Mouse (Mus musculus) heart, embryonic 11.5 days (tissue): ENCODE data around the gene Gm11634. TPM values are rescaled to one million over a fixed set of nuclear protein-coding genes. Genes with fewer than 3 reads are reported as not detected.

Experiments used
- ATAC-seq: fragments of 200-750 bp; cut with Nextera tagmentation; replicated peaks from 2 replicates; pipeline ENCODE4 v1.8.0; 2017; ENCODE audit warnings: moderate library complexity; ENCODE audit not compliant: insufficient number of reproducible peaks, low FRiP score, low TSS enrichment
- H3K27ac ChIP-seq: fragments of 300-500 bp; sonication (generic); 2 replicates; pipeline ENCODE4 v1.5.1; 2014; ENCODE audit warnings: mild to moderate bottlenecking, low read depth, low read length
- H3K27me3 ChIP-seq: fragments of 300-500 bp; sonication (generic); 2 replicates; pipeline ENCODE4 v1.6.1; 2014; ENCODE audit warnings: mild to moderate bottlenecking, low read length, mixed read lengths; ENCODE audit not compliant: control insufficient read depth, insufficient read depth
- H3K36me3 ChIP-seq: fragments of 300-500 bp; sonication (generic); 2 replicates; pipeline ENCODE4 v1.6.1; 2014; ENCODE audit warnings: mild to moderate bottlenecking, low read length, moderate library complexity, mixed read lengths; ENCODE audit not compliant: control insufficient read depth, insufficient read depth
- H3K4me1 ChIP-seq: fragments of 300-500 bp; sonication (generic); 2 replicates; pipeline ENCODE4 v1.6.1; 2014; ENCODE audit warnings: low read length; ENCODE audit not compliant: control insufficient read depth, insufficient read depth
- H3K4me2 ChIP-seq: fragments of 300-500 bp; sonication (generic); 2 replicates; pipeline ENCODE4 v1.6.1; 2014; ENCODE audit warnings: mild to moderate bottlenecking, moderate library complexity
- H3K4me3 ChIP-seq: fragments of 300-500 bp; sonication (generic); 2 replicates; pipeline ENCODE4 v1.5.1; 2014; ENCODE audit warnings: low read depth, low read length
- H3K9ac ChIP-seq: fragments of 300-500 bp; sonication (generic); 2 replicates; pipeline ENCODE4 v1.6.1; 2014; ENCODE audit warnings: mild to moderate bottlenecking, low read depth, low read length, moderate library complexity
- H3K9me3 ChIP-seq: fragments of 300-500 bp; sonication (generic); replicated peaks from 2 replicates; pipeline ENCODE4 v1.6.1; 2016; ENCODE audit warnings: low read length; ENCODE audit not compliant: control insufficient read depth
- WGBS: fragments of 180-500 bp; shearing (Covaris S2); extraction: QIAGEN DNeasy Blood & Tissue Kit; methylation state at CpG from one replicate; pipeline ENCODE4 v1.1.7; 2014; ENCODE audit not compliant: insufficient replicate concordance; 5-methylcytosine and 5-hydroxymethylcytosine counted together
- polyA plus RNA-seq: library from polyadenylated mRNA; unstranded; fragments of >200 nt; fragmentation: Nextera tagmentation; extraction: Ambion mirVana; gene quantifications from 2 replicates; pipeline ENCODE4 v1.2.1, GENCODE M21; 2014

Gene Gm11634
- polyA plus RNA-seq, 1 experiment from 2014 or later, result not detected

GRCm38 (mm10) chr11:101562391-101562790 is 36.7 kb downstream of the Gm11634 start:
- H3K4me1 ChIP-seq, result no peaks in the 10 kb centered on the region
- H3K27me3 ChIP-seq, result no peaks in the 10 kb centered on the region
- no peak overlapping the region for H3K9ac ChIP-seq
- 41% methylated on average over 5 of the region's 5 CpGs for WGBS
- no peak overlapping the region for H3K4me3 ChIP-seq
- no peak overlapping the region for H3K4me2 ChIP-seq
- no peak overlapping the region for H3K27ac ChIP-seq
- H3K36me3 ChIP-seq, result peaks cover 22% of the 10 kb centered on the region
- ATAC-seq, result no peak
- no peaks in the 10 kb centered on the region for H3K9me3 ChIP-seq

- peaks cover 2% of the 10 kb centered on the region; the same call in 1 of the 2 replicates for H3K36me3 ChIP-seq
- H3K27ac ChIP-seq, result no peak overlapping the region
- no peaks in the 10 kb centered on the region for H3K9me3 ChIP-seq
- ATAC-seq, result no peak
- no peak overlapping the region for H3K9ac ChIP-seq
- no peak overlapping the region for H3K4me2 ChIP-seq
- 73% methylated on average over 2 of the region's 2 CpGs for WGBS
- H3K4me3 ChIP-seq, result no peak overlapping the region
- no peaks in the 10 kb centered on the region for H3K27me3 ChIP-seq
- peaks cover 8% of the 10 kb centered on the region for H3K4me1 ChIP-seq
These were observed 42.1 kb downstream of the Gm11634 start for GRCm38 (mm10) chr11:101556954-101557353.

GRCm38 (mm10) chr11:101556541-101556940 is 42.5 kb downstream of the Gm11634 start:
- H3K9me3 ChIP-seq, result no peaks in the 10 kb centered on the region
- no peak overlapping the region for H3K9ac ChIP-seq
- no peak overlapping the region for H3K4me3 ChIP-seq
- peaks cover 8% of the 10 kb centered on the region for H3K4me1 ChIP-seq
- ATAC-seq, result no peak
- no peaks in the 10 kb centered on the region for H3K27me3 ChIP-seq
- H3K36me3 ChIP-seq, result peaks cover 2% of the 10 kb centered on the region; the same call in 1 of the 2 replicates
- H3K4me2 ChIP-seq, result no peak overlapping the region
- H3K27ac ChIP-seq, result no peak overlapping the region
- 87% methylated on average over 7 of the region's 7 CpGs for WGBS

GRCm38 (mm10) chr11:101553354-101553930 is 45.6 kb downstream of the Gm11634 start:
- peak overlapping the region; percentile 70 for H3K4me2 ChIP-seq
- H3K27ac ChIP-seq, result peak overlapping the region; percentile 84; the same call in 1 of the 2 replicates
- no peak for ATAC-seq
- no peaks in the 10 kb centered on the region; the same call in 1 of the 2 replicates for H3K36me3 ChIP-seq
- peaks cover 14% of the 10 kb centered on the region for H3K4me1 ChIP-seq
- H3K4me3 ChIP-seq, result peak overlapping the region; percentile 59
- 14% methylated on average over 8 of the region's 8 CpGs for WGBS
- H3K9ac ChIP-seq, result peak overlapping the region; percentile 76
- H3K9me3 ChIP-seq, result no peaks in the 10 kb centered on the region
- no peaks in the 10 kb centered on the region for H3K27me3 ChIP-seq

GRCm38 (mm10) chr11:101552476-101553300 is 46.4 kb downstream of the Gm11634 start:
- ATAC-seq, result peak; percentile 96
- under 1% methylated on average over 37 of the region's 37 CpGs for WGBS
- Histone ChIP-seq H3K36me3 (no peaks in the 10 kb centered on the region; the same call in 1 of the 2 replicates), H3K4me2 (peak overlapping the region; percentile 70), H3K27ac (peak overlapping the region; percentile 91), H3K4me1 (peaks cover 14% of the 10 kb centered on the region), H3K9ac (peak overlapping the region; percentile 76), H3K9me3 (no peaks in the 10 kb centered on the region), H3K27me3 (no peaks in the 10 kb centered on the region), H3K4me3 (peak overlapping the region; percentile 59)

GRCm38 (mm10) chr11:101551751-101552475 is 47.1 kb downstream of the Gm11634 start, which contains the start of the genes Brca1 and Nbr1:
TSS of gene Brca1 (minus strand) at chr11:101551955.
TSS of gene Nbr1 (plus strand) at chr11:101552149.
- WGBS, result under 1% methylated on average over 43 of the region's 43 CpGs
- Histone ChIP-seq H3K9me3 (no peaks in the 10 kb centered on the region), H3K27me3 (no peaks in the 10 kb centered on the region), H3K4me2 (peak within 1 kb of the TSS; percentile 78), H3K36me3 (no peaks in the 10 kb centered on the region; the same call in 1 of the 2 replicates), H3K4me1 (peaks cover 14% of the 10 kb centered on the region), H3K4me3 (peak within 1 kb of the TSS; percentile 59), H3K27ac (peak within 1 kb of the TSS; percentile 91), H3K9ac (peak within 1 kb of the TSS; percentile 77)
- peak; percentile 78 for ATAC-seq

- no peaks in the 10 kb centered on the region for H3K27me3 ChIP-seq
- no peak overlapping the region for H3K4me3 ChIP-seq
- peaks cover 6% of the 10 kb centered on the region for H3K4me1 ChIP-seq
- H3K4me2 ChIP-seq, result no peak overlapping the region
- no peak for ATAC-seq
- no peaks in the 10 kb centered on the region for H3K36me3 ChIP-seq
- H3K27ac ChIP-seq, result no peak overlapping the region
- H3K9me3 ChIP-seq, result no peaks in the 10 kb centered on the region
- no peak overlapping the region for H3K9ac ChIP-seq
These were observed 50.5 kb downstream of the Gm11634 start for GRCm38 (mm10) chr11:101548526-101548925.

GRCm38 (mm10) chr11:101544132-101544531 is 54.9 kb downstream of the Gm11634 start:
- Histone ChIP-seq H3K4me3 (no peak overlapping the region), H3K36me3 (no peaks in the 10 kb centered on the region; the same call in 1 of the 2 replicates), H3K9me3 (no peaks in the 10 kb centered on the region), H3K27me3 (no peaks in the 10 kb centered on the region), H3K4me2 (no peak overlapping the region), H3K4me1 (no peaks in the 10 kb centered on the region), H3K27ac (no peak overlapping the region), H3K9ac (0 out of 2 replicates have a peak overlapping the region, but pooled peaks have one; percentile 3)
- ATAC-seq, result no peak
- WGBS, result 67% methylated on average over 1 of the region's 1 CpGs
